Mouse (Mus musculus) lung, adult 2 months (tissue): ENCODE results near the gene Skint4.

Source experiments
- CTCF ChIP-seq: fragments of 200-500 bp; IDR thresholded peaks from 2 replicates; pipeline ENCODE4 v1.5.1; 2011; ENCODE audit warnings: mild to moderate bottlenecking, low read length, control low read depth; ENCODE audit not compliant: insufficient read depth
- POLR2A ChIP-seq: fragments of 200-500 bp; IDR thresholded peaks from 2 replicates; pipeline ENCODE4 v1.6.1; 2011; ENCODE audit warnings: low read depth, mild to moderate bottlenecking, control low read depth, low read length, borderline replicate concordance; ENCODE audit errors: extremely low read depth

- TF ChIP-seq CTCF (no peak), POLR2A (no peak)
Observed at GRCm38 (mm10) chr4:112071716-112072115, at the start of gene Skint4.
